Mouse (Mus musculus): ENCODE results near the gene Scnn1g.

- TF ChIP-seq CTCF (IDR thresholded peaks at IDR 0.05): no peak
- TF ChIP-seq POLR2A (IDR thresholded peaks at IDR 0.05; ENCODE audit: insufficient read depth, low read depth, low read length): no peak
- TF ChIP-seq EP300 (IDR thresholded peaks at IDR 0.05; ENCODE audit: insufficient read depth, low read depth, low read length): no peak
Observed at GRCm38 (mm10) chr7:121768983-121769382, 34.7 kb downstream of the Scnn1g start.

Data from heart, adult 2 months (tissue).